Mouse (Mus musculus): ENCODE results near the gene Sulf2. TPM values are rescaled to one million over a fixed set of nuclear protein-coding genes. Genes with fewer than 3 reads are reported as not detected.

The Sulf2 gene
- total RNA-seq, 2 experiments from 2014 or later: 25.7 to 30.3 TPM

GRCm38 (mm10) chr2:166149482-166149881 is 6.0 kb downstream of the Sulf2 start:
- no peak for DNase-seq

- DNase-seq: no peak
Observed at GRCm38 (mm10) chr2:166148672-166149332, 6.7 kb downstream of the Sulf2 start.

GRCm38 (mm10) chr2:166147930-166148651 is 7.4 kb downstream of the Sulf2 start:
- no peak for DNase-seq

- DNase-seq: no peak
Observed at GRCm38 (mm10) chr2:166146446-166146845, 9.0 kb downstream of the Sulf2 start.

- no peak for DNase-seq
Observed at GRCm38 (mm10) chr2:166145031-166145430, 10.4 kb downstream of the Sulf2 start.

GRCm38 (mm10) chr2:166143871-166144270 is 11.6 kb downstream of the Sulf2 start:
- no peak for DNase-seq

GRCm38 (mm10) chr2:166142561-166143112 is 12.8 kb downstream of the Sulf2 start:
- DNase-seq: no peak

GRCm38 (mm10) chr2:166141910-166142309 is 13.6 kb downstream of the Sulf2 start:
- DNase-seq: no peak

GRCm38 (mm10) chr2:166141039-166141438 is 14.4 kb downstream of the Sulf2 start:
- no peak for DNase-seq

- peak; percentile 65 for DNase-seq
Observed at GRCm38 (mm10) chr2:166140427-166140826, 15.0 kb downstream of the Sulf2 start.

GRCm38 (mm10) chr2:166138308-166138707 is 17.2 kb downstream of the Sulf2 start:
- no peak for DNase-seq

GRCm38 (mm10) chr2:166137467-166137866 is 18.0 kb downstream of the Sulf2 start:
- no peak for DNase-seq

- DNase-seq: no peak
Observed at GRCm38 (mm10) chr2:166135711-166136485, 19.6 kb downstream of the Sulf2 start.

- DNase-seq: no peak
Observed at GRCm38 (mm10) chr2:166128756-166129155, 26.7 kb downstream of the Sulf2 start.

- no peak for DNase-seq
Observed at GRCm38 (mm10) chr2:166128032-166128431, 27.4 kb downstream of the Sulf2 start.

- no peak for DNase-seq
Observed at GRCm38 (mm10) chr2:166126343-166126742, 29.1 kb downstream of the Sulf2 start.

GRCm38 (mm10) chr2:166125492-166126252 is 29.8 kb downstream of the Sulf2 start:
- DNase-seq: no peak

GRCm38 (mm10) chr2:166125033-166125432 is 30.4 kb downstream of the Sulf2 start:
- DNase-seq: no peak

- no peak for DNase-seq
Observed at GRCm38 (mm10) chr2:166122781-166123180, 32.7 kb downstream of the Sulf2 start.

- DNase-seq: no peak
Observed at GRCm38 (mm10) chr2:166121681-166122355, 33.6 kb downstream of the Sulf2 start.

GRCm38 (mm10) chr2:166119992-166120391 is 35.5 kb downstream of the Sulf2 start:
- no peak for DNase-seq
